Mouse (Mus musculus) ES-Bruce4 (cell line): ENCODE measurements at regions not wholly inside any gene's neighbourhood (a gene's known extent, or its start where the extent isn't known, plus 50 kb on each side); places are given as distances from the start of the nearest gene placed in this dataset.

Source experiments
- CTCF ChIP-seq: IDR thresholded peaks from one replicate; pipeline ENCODE4 v1.8.1; 2011; ENCODE audit warnings: low read depth, low read length
- EP300 ChIP-seq: IDR thresholded peaks from 2 replicates; pipeline ENCODE4 v1.6.1; 2011; ENCODE audit warnings: low read depth, low read length; ENCODE audit not compliant: insufficient read depth
- POLR2A ChIP-seq: IDR thresholded peaks from one replicate; pipeline ENCODE4 v1.8.1; 2011; ENCODE audit warnings: low read length; ENCODE audit not compliant: insufficient read depth

GRCm38 (mm10) chr8:115473974-115474373 lies 233.6 kb downstream of the Maf start:
- TF ChIP-seq POLR2A (no peak), CTCF (no peak), EP300 (no peak)
